Mouse (Mus musculus) adipocyte (in vitro differentiated cells): ENCODE results near the gene Sfxn4.
"Not testable (repeated sequence)": the region's sequence is repeated elsewhere in the genome, so short reads cannot be mapped to it uniquely, and the experiment has no call there.

ENCODE experiments used
- DNase-seq: peaks from one replicate; pipeline ENCODE4 v3.0.0-alpha.2; 2016; ENCODE audit warnings: low spot score

The Sfxn4 gene

DNA sequence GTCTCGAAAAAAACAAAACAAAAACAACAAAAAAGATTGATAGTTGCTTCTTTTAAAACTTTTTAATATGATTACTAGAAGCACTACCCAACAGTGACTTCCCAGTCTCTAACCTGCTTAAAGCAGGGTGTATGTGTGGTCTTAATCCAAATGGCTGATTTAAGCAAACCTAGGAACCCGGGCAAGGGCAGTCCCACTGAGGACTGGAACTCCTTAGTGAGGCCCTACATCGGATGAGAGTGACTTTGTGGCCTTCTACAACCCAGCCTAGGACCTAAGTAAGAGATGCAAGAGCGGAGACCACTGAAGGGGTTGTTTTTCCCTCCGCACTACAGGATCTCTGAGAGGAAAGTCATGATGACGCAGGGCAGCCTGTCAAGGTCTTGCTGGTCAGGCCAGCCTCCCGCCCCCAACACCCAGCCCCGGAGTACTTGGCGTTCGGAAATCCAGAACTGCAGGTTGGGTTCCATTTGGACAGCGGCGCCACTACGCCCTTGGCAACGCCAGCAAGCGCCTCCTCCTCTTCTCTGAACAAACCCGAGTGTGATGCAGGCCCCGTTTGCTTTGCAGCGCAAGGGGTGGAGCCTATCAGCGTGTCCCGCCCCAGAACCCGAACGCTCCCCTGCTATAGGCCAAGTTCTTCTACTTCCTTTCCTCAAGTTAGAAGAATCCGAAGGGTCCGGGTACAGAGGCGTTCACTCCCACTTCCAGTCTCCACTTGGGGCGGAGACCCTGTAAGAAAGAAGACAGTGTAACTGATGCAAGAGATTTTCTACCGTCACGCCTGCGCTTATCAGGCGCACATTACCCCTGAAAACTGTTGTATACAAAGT lies at the start of gene Sfxn4:
Gene Sfxn4 (minus strand): TSS at position 612 of the 833 bp plus-strand sequence.
- DNase-seq, result peak; percentile 84

DNA sequence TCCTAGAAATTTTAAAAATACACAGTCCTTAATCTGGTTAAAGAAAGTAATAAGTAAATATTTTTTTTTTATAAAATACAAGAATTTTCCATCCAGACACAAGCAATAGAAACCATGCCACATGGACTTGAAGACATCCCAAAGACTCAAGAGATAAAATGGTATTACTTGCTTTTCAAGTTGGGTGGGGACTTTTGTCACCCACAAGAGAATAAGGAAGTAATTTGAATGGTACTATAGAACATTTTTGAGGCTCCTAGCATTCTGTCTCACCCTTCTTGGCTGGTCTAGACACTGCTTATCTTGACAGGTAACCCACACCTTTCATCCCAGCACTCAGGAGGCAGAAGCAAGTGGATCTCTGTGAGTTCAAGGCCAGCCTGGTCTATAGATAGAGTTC lies 49.0 kb upstream of the Sfxn4 start:
- no peak for DNase-seq

DNA sequence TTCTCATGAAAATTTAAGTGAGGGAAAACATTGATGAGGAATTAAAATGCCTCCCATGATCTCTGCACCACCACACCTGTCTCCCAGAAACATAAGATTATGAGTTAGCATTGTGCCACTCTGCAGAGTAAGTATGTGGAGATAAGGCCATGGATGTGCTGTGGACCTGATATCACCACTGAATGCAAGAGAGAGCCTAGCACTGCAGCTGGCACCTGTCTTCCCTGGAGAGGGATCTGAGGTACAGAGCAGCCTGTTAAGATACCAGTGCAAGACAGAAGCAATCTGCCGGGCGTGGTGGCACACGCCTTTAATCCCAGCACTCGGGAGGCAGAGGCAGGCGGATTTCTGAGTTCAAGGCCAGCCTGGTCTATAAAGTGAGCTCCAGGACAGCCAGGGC lies 44.2 kb upstream of the Sfxn4 start:
- no peak for DNase-seq

DNA sequence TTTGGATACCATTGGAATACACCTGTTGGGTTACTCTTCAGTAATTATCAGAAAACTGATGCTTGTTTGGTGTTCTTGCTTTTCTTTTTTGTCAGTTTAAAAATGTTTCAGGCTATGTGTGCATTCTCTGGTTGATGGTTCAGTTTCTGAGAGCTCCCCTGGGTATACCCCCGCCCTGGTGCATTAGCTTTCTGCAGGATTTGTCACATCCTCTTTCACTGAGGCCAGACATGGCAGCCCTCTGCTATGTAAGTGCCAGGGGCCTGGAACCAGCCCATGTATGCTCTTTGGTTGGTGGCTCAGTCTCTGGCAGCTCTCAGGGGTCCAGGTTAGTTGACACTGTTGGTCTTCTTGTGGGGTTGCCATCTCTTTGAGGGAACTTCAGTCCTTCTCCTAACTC lies 42.7 kb upstream of the Sfxn4 start:
- DNase-seq, result no peak

DNA sequence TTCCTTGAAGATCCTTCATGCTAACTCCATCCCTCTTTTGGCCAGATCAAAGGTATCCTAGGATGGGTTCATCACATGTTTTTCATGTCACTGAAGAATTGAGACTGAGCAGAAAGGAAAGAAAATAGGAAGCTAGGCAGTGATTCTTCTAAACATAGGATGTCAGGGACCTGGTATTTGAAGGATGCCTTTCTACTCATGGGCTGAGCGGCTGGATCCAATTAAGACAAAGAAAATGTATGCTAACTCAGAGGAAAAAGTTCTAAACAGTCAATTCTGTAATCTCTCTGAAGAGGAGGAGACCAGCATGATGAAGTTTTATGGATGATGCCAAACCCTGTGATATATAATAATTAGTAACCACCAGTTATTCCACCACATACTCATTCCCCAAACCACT lies 41.9 kb upstream of the Sfxn4 start:
- no peak for DNase-seq

DNA sequence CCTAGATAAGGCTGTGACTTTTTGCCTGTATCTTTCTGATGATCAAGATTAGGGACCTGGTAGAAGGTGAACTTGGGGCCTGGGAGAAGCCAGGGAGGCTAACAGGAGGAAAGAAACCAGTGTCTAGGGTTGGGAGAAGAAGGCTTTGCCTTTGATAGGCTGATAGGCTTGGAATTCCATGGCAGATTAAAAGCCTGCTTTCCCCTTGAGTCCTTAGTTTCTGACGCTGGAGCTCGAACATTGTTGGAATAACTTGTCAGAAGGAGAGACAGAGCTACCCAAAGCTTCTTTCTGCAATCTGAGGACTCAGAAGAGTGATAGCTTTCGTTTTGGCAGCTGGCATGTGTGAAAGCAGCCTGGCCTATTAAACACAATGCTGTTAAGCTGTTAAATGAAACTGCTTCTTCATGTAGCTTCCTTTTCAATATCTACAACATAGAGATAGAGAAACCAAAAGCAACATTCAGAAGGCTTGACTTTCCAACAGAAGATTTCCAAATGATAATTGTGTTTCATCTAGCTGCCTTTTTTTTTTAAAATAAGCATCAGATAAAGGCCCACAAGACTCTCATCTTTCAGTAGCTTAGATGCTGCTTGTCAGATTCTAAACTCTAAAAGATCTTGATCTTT lies 34.1 kb upstream of the Sfxn4 start:
- DNase-seq, result peak; percentile 47

DNA sequence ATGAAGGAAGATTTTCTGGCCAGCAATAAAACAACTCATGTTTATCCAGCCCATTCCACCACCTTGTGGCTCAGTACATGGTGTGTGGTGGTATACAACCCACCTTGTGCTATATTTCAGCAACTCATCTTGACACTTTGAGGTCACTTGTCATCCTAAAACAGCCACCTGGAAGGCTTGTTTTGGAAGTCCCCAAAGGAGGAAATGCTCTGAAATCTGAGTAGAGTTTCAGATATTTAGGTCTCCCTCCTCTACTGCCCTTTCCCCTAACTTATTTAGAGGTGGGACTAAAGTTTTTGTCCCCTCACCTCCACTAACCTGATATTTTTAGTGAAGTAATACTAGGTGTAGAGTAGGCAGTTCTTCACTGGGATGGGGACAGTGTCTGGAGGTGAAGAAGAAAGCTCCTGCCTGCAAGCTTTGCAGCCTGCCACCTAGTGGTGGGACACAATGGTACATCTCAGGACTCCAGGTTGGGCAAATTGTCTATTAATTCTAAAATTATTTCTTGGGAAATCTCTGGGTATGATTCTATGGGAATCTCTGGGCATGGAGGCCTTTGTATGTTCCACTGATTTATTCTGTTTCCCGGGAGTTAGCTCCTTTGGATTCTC lies 30.8 kb upstream of the Sfxn4 start:
- peak; percentile 83 for DNase-seq

DNA sequence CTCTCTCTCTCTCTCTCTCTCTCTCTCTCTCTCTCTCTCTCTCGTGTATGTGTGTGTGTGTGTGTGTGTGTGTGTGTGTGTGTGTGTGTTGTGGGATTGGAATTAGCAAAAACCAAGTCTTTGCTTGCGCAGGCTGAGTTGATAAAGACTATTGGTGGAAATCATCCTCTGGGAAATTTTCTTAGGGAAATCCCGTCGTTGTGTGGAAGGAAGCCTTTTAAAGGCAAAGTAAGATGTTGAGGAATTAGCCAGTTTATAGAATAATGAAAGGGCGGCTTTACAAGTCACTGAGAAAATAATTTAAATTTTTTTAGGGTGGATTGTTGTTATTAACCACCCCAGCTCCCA lies 29.8 kb upstream of the Sfxn4 start:
- no peak for DNase-seq

DNA sequence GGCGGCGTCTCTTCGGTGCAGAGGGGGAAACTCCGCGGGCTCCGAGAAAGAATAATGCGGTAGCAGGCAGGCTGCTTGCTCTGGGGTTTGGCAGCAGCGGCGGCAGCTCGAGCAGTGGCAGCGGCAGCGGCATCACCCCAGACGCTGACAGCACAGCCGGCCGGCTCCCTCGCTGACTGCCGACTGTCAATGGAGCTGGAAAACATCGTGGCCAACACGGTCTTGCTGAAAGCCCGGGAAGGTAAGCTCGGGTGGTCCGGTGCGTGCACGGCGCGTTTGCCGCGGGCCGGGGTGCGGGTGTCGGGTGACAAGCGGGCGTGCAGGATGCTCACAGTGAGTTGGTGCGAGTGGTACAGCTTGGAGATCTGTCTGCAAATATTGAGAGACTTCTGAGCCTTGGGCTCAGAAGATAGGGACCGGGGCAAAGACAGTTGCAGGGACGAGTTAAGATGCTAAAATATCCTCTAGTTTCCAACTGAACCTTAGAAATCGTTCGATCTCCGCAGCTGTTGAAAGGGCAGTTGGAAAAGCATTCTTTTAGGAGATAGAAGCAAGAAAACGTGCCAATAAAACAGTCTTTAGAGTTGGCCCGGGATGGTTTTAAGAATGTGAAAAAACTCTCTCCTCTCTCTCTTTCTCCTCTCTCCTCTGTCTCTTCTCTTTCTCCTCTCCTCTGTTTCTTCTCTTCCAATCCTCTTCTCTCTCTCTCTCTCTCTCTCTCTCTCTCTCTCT lies 29.3 kb upstream of the Sfxn4 start:
- DNase-seq, result peak; percentile 44

DNA sequence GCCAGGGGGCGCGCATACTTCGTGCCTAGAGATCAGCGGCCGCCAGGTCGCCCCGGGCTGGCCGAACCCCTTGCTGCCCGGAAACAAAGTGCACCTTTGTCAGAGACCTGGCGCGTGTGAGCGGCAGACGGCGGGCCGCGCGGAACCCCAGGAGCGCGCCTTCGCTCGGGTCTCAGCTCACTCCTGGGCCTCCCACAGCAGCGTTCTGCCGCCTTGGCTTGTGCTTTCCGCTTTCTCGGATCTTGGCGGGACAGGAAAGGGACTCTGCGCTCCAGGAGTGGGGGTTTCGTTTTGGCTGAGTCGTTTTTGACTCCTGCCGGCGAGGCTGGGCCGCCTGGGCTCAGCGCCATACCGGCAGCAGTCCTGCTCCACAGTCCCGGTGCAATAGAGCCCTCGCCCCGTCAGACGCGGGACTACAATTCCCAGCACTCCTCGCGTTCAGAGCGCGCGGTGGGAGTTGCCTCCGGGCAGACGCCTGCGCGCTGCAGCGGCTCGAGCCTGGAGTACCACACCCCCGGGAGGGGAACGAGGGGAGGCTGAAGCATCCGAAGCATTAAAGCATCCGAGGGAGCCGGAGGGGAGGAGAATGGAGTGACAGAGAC lies 28.5 kb upstream of the Sfxn4 start, which contains the start of gene Grk5:
Gene Grk5 (plus strand): TSS at position 36 of the 602 bp plus-strand sequence.
- peak; percentile 97 for DNase-seq

DNA sequence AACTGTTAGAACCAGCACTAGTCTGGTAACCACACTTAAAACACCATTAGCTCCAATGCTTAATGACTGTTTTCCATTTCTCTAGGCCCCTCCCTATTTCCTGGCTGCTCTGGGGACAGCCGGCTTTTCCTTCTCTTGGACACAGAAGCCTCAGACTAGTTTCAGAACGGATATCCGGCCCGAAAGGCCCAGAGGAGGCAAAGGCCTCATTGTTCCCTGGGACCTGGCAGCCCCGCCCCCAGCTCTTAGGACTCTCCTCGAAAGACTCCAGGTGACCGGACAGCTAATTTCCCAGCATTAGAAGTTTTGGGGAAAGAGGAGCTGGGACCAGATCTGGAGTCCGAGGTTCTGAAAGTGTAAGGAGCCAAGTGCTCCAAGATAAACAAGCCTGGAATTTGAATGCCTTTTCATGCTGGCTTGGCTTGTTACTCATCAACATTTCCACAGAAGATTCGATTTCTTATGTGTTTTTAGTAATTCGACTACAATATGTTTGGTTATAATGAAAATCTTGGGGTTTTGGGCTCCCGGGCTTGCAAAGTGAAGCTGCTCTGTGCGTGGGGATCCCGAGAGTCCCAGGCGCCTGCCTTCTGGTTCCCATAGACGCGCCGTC lies 27.9 kb upstream of the Sfxn4 start:
- peak; percentile 87 for DNase-seq

DNA sequence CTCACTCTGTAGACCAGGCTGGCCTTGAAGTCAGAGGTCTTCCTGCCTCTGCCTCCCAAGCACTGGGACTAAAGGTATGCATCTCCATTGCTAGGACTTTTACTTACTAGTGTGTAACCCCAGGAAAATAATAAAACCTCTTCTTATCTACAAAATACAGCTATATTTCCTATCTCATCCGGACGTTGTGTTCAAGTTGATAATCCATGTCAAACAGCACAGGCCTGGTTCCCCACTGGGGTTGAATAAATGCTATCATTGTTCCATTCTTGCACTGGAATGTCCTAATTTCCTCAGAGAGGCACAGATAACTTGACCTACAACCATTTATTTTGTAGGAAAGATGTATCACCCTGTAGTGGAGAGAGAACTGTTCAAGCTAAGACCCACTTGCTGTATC lies 26.4 kb upstream of the Sfxn4 start:
- no peak for DNase-seq

DNA sequence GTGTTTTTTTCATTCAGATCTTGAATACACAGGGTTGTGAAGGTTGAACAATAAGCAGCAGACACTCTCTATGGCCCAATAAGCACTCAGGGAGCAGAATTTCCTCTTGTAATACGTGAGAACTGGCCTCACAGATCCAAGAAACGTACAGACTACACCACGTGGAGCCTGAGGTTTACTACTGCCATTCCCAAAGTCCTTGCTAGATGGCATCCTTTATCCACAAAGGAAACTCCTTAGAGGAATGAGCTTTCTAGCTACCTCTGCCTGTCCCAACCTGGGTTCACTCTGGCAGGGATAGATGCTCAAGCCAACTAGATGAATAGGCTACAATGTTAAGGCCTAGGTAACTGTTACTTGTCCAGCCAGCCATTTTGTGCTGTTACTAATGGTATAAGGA lies 21.9 kb upstream of the Sfxn4 start:
- peak; percentile 76 for DNase-seq

DNA sequence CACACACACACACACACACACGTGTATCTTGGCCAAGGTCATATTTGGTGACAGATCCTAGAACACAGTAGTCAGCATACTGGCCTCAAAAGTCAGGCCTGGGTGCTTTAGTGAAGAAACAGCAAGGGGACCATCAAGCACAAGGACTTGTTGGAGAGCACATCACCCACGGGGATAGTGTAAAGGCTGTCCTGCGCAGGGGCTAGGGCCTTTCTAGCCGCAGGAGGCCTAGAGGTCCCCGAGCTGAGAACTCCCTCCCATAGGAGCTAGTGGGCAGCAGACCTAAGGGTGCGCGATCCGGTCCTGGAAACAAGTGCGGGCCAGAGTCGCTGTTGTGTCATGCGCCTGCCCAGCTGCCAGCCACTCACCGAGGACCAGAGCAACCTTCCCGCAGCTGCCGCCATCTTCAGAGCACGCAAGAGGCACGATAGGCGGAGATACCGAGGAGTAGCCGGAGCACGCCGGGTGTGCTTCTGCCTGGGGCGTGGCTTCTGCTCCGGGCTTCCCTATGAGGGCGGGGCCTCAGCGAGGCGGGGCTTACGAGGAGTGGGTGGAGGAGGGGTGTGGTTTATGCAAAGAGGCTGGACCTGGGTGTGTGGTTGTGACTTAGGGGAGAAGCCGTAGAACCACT lies 12.9 kb upstream of the Sfxn4 start, which contains the start of gene Prdx3:
Gene Prdx3 (minus strand): TSS at position 493 of the 631 bp plus-strand sequence.
- peak; percentile 98 for DNase-seq

DNA sequence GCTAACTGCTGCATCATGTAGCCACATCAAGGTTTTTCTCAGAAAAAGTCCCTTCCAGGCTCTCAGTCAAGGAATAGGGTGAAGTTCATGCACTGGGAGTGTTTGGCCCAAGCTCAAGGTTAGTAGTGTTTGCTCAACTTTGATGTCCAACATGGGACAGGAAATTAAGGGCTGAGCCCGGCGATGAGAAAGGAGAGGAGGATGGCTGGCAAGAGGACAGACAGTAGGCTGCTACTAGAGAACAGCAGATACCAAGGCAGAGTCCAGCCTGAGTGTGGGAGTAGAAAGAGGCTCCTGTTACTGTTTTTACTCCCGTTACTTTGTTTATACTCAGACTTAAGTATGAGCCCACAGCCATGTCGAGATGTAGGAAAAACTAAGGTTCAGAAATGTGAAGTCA lies 12.2 kb upstream of the Sfxn4 start:
- peak; percentile 74 for DNase-seq

DNA sequence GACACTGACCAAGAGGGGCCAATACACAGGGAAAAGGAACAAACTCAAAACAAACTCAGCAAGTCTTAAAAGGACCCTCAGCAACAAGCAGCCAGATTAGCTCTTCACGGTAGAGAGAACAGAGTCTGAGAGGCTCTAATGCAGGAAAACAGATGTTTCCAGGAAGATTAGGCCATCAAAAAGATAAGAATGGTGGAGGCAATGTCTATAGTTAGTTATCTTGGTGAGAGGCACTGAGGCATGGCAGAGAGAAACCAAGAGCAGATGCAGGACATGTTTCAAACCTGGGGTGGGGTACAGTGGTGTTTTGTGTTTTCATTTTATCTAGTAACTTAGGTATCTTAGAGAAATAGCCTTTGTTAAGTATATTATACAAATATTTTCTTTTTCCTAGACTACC lies 11.0 kb upstream of the Sfxn4 start:
- no peak for DNase-seq

DNA sequence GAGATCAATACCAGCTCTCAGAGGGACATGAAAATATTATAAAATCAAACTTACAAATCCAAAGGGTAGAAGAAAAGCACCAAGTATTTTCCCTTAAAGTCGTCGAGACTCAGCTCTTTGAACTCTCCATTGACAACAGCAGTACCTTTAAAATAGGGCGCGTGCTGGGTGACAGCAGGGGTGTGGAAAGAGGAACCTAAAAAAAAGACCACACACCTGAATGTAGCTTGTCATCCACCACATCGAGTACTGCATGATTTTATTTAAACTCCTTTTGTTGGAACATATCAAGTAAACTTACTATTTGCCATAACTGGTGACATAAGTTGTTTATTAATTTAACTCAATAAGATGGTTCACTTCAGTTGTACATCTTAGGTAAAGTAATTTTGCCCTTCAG lies 10.1 kb upstream of the Sfxn4 start:
- DNase-seq, result no peak

DNA sequence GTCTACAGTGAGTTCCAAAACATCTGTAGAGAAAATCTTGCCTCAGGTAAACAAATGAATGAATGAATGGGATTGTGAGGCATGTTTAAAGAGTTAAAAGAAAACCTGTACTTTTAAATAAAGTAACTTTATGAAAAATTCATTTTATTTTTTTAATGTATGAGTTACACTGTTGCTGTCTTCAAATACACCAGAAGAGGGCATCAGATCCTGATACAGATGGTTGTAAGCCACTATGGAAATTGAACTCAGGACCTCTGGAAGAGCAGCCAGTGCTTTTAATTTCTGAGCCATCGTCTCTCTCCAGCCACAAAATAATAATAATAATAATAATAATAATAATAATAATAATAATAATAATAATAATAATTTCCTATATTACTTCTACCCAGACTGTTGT lies 9.2 kb upstream of the Sfxn4 start:
- no peak for DNase-seq

DNA sequence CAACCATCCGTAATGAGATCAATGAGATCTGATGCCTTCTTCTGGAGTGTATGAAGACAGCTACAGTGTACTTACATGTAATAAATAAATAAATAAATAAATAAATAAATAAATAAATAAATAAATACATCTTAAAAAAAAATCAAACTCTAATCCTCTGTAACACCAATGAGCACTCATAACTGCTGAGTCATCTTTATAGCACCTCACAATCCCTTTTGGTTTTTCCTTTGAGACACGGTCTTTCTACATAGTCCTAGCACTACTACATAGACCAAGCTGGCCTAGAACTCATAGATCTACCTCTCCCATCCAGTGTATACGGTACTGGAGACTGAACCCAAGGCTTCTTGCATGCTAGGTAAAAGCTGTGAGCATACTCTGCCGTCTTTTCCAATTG lies 4.9 kb upstream of the Sfxn4 start:
- not testable (repeated sequence) for DNase-seq

DNA sequence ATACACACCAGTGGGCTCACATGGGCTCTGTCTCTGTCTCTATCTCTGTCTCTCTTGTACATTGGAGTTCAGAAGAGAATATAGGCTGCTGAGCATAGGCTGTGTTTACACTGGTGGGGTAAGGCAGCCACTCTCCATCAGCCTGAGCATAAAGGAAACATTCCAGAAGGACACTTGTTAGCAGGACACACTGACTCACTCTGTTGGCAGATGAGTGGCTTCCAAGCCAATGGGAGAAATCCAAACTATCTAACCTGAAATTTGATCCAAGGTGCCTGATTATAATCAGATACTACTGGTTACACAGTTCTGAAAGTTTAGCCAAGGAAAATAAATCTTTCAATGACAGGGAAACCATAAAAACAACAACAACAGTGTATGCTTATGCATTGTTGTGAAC lies 15.5 kb downstream of the Sfxn4 start:
- no peak for DNase-seq

DNA sequence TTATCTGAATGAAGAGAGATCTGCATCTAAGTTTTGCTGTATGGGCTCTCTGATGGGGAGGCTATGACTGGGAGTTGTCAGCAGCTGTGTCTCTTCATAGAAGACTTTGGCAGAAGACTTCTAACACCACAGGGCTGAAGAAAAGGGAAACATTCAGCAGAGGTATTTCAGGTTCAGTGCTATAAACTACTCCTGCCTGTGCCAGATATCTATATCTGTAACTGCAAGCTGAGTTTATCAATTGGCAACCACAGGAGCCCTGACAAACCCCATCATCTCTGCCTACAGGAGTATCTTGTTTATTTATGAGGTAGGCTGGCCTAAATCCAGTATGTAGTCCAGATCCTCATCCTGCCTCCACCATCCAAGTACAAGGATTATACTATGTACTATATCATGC lies 18.0 kb downstream of the Sfxn4 start:
- DNase-seq, result no peak
